ENCODE assay signal across 8 mouse cellular contexts in the genomic region with DNA sequence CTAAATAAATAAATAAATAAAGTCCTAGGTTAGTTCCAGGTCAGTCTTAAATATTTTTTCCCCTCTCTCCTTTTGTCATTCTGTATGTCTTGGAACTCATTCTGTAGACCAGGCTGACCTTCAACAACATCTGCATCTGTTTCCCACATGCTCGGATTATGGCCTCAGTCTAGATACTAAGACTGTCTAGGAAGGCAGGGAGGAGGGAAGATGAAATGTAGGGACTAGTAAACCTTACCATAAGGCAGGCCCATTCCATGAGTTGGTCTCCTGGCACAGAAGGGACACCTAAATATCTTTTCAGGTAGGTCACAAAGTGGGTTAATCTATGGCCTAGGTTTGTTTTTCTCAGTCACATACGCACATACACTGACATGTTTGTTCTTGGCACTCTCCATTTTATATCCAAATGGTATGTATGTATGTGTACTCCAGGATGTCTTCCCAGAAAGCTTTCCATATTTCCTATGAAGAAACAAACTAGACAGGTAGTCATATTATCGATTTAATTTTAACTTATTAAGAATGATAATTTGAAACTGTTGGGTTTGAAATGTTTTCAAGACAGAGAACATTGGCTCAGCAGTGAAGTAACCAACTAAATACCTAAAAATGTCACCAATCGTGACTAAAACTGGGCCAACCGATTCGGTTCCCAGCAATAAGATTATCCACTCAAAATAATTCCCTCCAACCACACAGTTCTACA. TPM values are rescaled to one million over a fixed set of nuclear protein-coding genes. Genes with fewer than 3 reads are reported as not detected.
DNase-seq lines count a peak whose midpoint lies in the region; ATAC-seq and TF ChIP-seq lines count a peak whose summit lies in the region.

No protein-coding gene starts in this region.

- no peaks in the 10 kb centered on the region for H3K9me3 ChIP-seq in limb, embryonic 15.5 days
- H3K9me3 ChIP-seq in stomach, postnatal 0 days (ENCODE audit: control insufficient read depth, low read length) = no peaks in the 10 kb centered on the region

- TF ChIP-seq CTCF in thymus, adult 2 months (IDR thresholded peaks at IDR 0.05; ENCODE audit: borderline replicate concordance, control insufficient read depth, extremely low read depth, insufficient read depth, low read length, poor library complexity) = no peak
- no peak for TF ChIP-seq CTCF in stomach, postnatal 0 days (IDR thresholded peaks at IDR 0.05; ENCODE audit: low read depth)

- WGBS in thymus, adult 2 months = 42% methylated on average over 6 of the region's 6 CpGs
- 54% methylated on average over 6 of the region's 6 CpGs for WGBS in limb, embryonic 15.5 days
- 55% methylated on average over 6 of the region's 6 CpGs for WGBS in stomach, postnatal 0 days

- TF ChIP-seq EP300 in stomach, postnatal 0 days (optimal IDR thresholded peaks at IDR 0.05) = no peak

- no peak for ATAC-seq in limb, embryonic 15.5 days (ENCODE audit: insufficient number of reproducible peaks, low FRiP score, low TSS enrichment, low read depth)
- ATAC-seq in stomach, postnatal 0 days (ENCODE audit: low FRiP score, low TSS enrichment) = no peak
- ATAC-seq in inflammation-experienced regulatory T-cells, adult 6 months = no peak

- H3K36me3 ChIP-seq in thymus, adult 2 months (ENCODE audit: control insufficient read depth, insufficient read depth, low read length) = no peaks in the 10 kb centered on the region
- H3K36me3 ChIP-seq in limb, embryonic 15.5 days = peaks cover 13% of the 10 kb centered on the region
- no peaks in the 10 kb centered on the region for H3K36me3 ChIP-seq in stomach, postnatal 0 days (ENCODE audit: control insufficient read depth, insufficient read depth, low read length)

- peak overlapping the region; percentile 79 for H3K4me3 ChIP-seq in thymus, adult 2 months (ENCODE audit: control insufficient read depth, insufficient read depth, low read length)
- H3K4me3 ChIP-seq in limb, embryonic 15.5 days = peak overlapping the region; percentile 58
- peak overlapping the region; percentile 73 for H3K4me3 ChIP-seq in stomach, postnatal 0 days (ENCODE audit: low read depth, low read length)

- peak overlapping the region; percentile 83 for H3K27ac ChIP-seq in thymus, adult 2 months (ENCODE audit: control insufficient read depth, insufficient read depth, low read length)
- peak overlapping the region; percentile 96 for H3K27ac ChIP-seq in limb, embryonic 15.5 days
- H3K27ac ChIP-seq in stomach, postnatal 0 days (replicated peaks) = peak overlapping the region; percentile 97

- TF ChIP-seq POLR2A in thymus, adult 2 months (IDR thresholded peaks at IDR 0.05; ENCODE audit: control insufficient read depth, extremely low read depth, insufficient read depth, low read length, poor library complexity) = no peak

- H3K4me2 ChIP-seq in limb, embryonic 15.5 days = peak overlapping the region; percentile 52
- peak overlapping the region; percentile 62 for H3K4me2 ChIP-seq in stomach, postnatal 0 days (replicated peaks; ENCODE audit: low read depth)

- 0 out of 2 replicates have a peak, but pooled peaks cover 2% of the 10 kb centered on the region for H3K4me1 ChIP-seq in thymus, adult 2 months (replicated peaks; ENCODE audit: control insufficient read depth, insufficient read depth, low read length)
- H3K4me1 ChIP-seq in limb, embryonic 15.5 days = peaks cover 13% of the 10 kb centered on the region
- no peaks in the 10 kb centered on the region for H3K4me1 ChIP-seq in stomach, postnatal 0 days (replicated peaks; ENCODE audit: control insufficient read depth, insufficient read depth)

- H3K27me3 ChIP-seq in thymus, adult 2 months (ENCODE audit: control insufficient read depth, insufficient read depth, low read length) = no peaks in the 10 kb centered on the region
- H3K27me3 ChIP-seq in limb, embryonic 15.5 days = no peaks in the 10 kb centered on the region
- no peaks in the 10 kb centered on the region for H3K27me3 ChIP-seq in stomach, postnatal 0 days (ENCODE audit: control insufficient read depth, insufficient read depth, low read length)

- peak overlapping the region; percentile 85 for H3K9ac ChIP-seq in limb, embryonic 15.5 days
- peak overlapping the region; percentile 91 for H3K9ac ChIP-seq in stomach, postnatal 0 days (ENCODE audit: low read length)

- peak; percentile 45 for DNase-seq in cerebellum, adult 9-10 months
- no peak for DNase-seq in cerebellum, postnatal 14 days
- no peak for DNase-seq in thymus, adult 2 months
- no peak for DNase-seq in thymus, postnatal 25 days
- no peak for DNase-seq in stomach, postnatal 0 days (ENCODE audit: low spot score)
- no peak for DNase-seq in kidney, adult 18-20 months

RNA-seq across cellular contexts. Expression of a gene that starts 1.1 kb away (rescaled TPM):
- polyA plus RNA-seq in thymus, adult 2 months (2012; rRNA removed) = 60.8 and 62.4 TPM in 2 replicates
- polyA plus RNA-seq in limb, embryonic 15.5 days (2015; fragmentation: Nextera tagmentation; extraction: Ambion mirVana) = 14.1 and 15.1 TPM in 2 replicates
- polyA plus RNA-seq in stomach, postnatal 0 days (2015; fragmentation: Nextera tagmentation; extraction: Ambion mirVana) = 4.9 and 5.5 TPM in 2 replicates
- 10 to 100 TPM in 2 of 3 experiments, 1 to 10 TPM in 1; 9.1 to 12.8 (median 11.0) TPM for polyA plus RNA-seq in inflammation-experienced regulatory T-cells, adult 6 months (2017; shearing (Covaris generic))

RNA-seq across cellular contexts. Expression of a gene that starts 27.5 kb away (rescaled TPM):
- polyA plus RNA-seq in thymus, adult 2 months (2012; rRNA removed) = 0.15 TPM in 1 of 2 replicates, not detected in the other
- 0.77 and 2.5 TPM in 2 replicates for polyA plus RNA-seq in limb, embryonic 15.5 days (2015; fragmentation: Nextera tagmentation; extraction: Ambion mirVana)
- 26.3 and 28.9 TPM in 2 replicates for polyA plus RNA-seq in stomach, postnatal 0 days (2015; fragmentation: Nextera tagmentation; extraction: Ambion mirVana)
- not detected for polyA plus RNA-seq in inflammation-experienced regulatory T-cells, adult 6 months (2017; shearing (Covaris generic))

RNA-seq across cellular contexts. Expression of a gene that starts 32.8 kb away (rescaled TPM):
- 110 and 119 TPM in 2 replicates for polyA plus RNA-seq in thymus, adult 2 months (2012; rRNA removed)
- polyA plus RNA-seq in limb, embryonic 15.5 days (2015; fragmentation: Nextera tagmentation; extraction: Ambion mirVana) = 35.8 and 36.3 TPM in 2 replicates
- 9.0 and 9.3 TPM in 2 replicates for polyA plus RNA-seq in stomach, postnatal 0 days (2015; fragmentation: Nextera tagmentation; extraction: Ambion mirVana)
- 10 to 100 TPM; 31.4 to 34.5 (median 32.2) TPM for polyA plus RNA-seq in inflammation-experienced regulatory T-cells, adult 6 months (2017; shearing (Covaris generic))

RNA-seq across cellular contexts. Expression of a gene that starts 45.0 kb away (rescaled TPM):
- polyA plus RNA-seq in thymus, adult 2 months (2012; rRNA removed) = 106 and 116 TPM in 2 replicates
- polyA plus RNA-seq in limb, embryonic 15.5 days (2015; fragmentation: Nextera tagmentation; extraction: Ambion mirVana) = 1.3 and 1.4 TPM in 2 replicates
- 1.6 and 1.7 TPM in 2 replicates for polyA plus RNA-seq in stomach, postnatal 0 days (2015; fragmentation: Nextera tagmentation; extraction: Ambion mirVana)
- 10 to 100 TPM; 15.5 to 19.9 (median 17.9) TPM for polyA plus RNA-seq in inflammation-experienced regulatory T-cells, adult 6 months (2017; shearing (Covaris generic))
